ENCODE assay signal across 11 mouse cellular contexts in the genomic region with DNA sequence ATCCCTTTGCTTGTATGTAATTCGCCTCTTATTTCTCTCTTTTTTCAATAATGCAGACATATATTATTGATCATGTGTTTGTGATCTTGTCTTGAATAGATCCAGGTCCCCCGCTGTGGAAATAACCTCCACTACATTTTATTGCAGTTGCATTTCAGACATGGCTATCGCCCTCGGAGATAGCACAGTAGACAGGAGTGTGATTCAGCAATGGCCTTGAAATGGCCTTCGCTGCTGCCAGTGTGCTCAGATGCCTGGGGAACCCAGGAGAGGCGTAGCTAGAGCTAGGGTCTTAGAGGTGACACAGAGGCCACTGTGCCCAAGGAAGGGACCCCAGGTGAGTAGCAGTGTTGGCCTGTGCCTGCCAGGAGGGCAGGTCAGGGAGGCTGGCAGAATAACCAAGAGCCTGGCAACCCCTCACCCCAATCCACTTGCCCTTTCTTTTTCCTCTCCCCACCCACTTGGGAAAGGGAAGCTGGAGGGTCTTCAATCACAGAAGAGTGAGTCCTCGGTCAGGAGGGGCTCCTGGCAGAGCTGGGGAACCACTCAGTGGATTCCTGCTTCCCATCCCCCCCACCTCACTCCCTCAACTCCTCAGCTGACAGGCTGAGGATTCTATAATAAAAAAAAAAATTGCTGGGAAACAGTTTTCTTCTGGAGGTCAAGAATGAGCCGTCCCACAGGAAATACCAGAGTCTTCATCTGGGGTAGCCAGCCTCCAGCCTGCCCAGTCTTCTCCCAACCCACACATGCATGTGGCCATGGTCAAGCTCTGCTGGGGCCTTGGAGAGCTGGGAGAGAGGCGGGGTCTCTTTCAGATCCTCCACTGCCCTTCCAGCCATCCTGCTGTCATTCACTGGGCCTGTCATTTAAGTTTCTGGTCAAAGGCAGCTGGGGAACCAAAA.
DNase-seq lines count a peak whose midpoint lies in the region; ATAC-seq and TF ChIP-seq lines count a peak whose summit lies in the region.
"Had no signal": no experiment of that assay in that cellular context is flagged by ENCODE, and none has a peak within 500 bp of the region (broad histone marks: within the 10 kb centered on the region; RNA-seq: fewer than 3 reads in every experiment).

No protein-coding gene starts in this region.

- peak; percentile 19; the same call in 1 of the 2 replicates for TF ChIP-seq POLR2A in embryonic fibroblast, embryonic 13.5 days (IDR thresholded peaks at IDR 0.05; ENCODE audit: low read depth, low read length)

- no peak overlapping the region for H3K9ac ChIP-seq in hindbrain, embryonic 15.5 days
- no peak overlapping the region for H3K9ac ChIP-seq in hindbrain, embryonic 14.5 days
- H3K9ac ChIP-seq in liver, embryonic 13.5 days, result no peak overlapping the region
- H3K9ac ChIP-seq: liver, embryonic 14.5 days had no signal

- H3K27ac ChIP-seq in hindbrain, embryonic 15.5 days (replicated peaks), result 0 out of 2 replicates have a peak overlapping the region, but pooled peaks have one; percentile 11
- no peak overlapping the region for H3K27ac ChIP-seq in hindbrain, embryonic 14.5 days
- H3K27ac ChIP-seq in embryonic fibroblast, embryonic 13.5 days (ENCODE audit: insufficient read depth, low read length), result peak overlapping the region; percentile 93
- H3K27ac ChIP-seq in liver, embryonic 13.5 days, result peak overlapping the region; percentile 40; the same call in 1 of the 2 replicates
- H3K27ac ChIP-seq: liver, embryonic 14.5 days had no signal

- no peak overlapping the region for H3K4me3 ChIP-seq in hindbrain, embryonic 15.5 days
- H3K4me3 ChIP-seq in hindbrain, embryonic 14.5 days (replicated peaks; ENCODE audit: low read length), result no peak overlapping the region
- no peak overlapping the region for H3K4me3 ChIP-seq in embryonic fibroblast, embryonic 13.5 days (ENCODE audit: insufficient read depth, low read length)
- H3K4me3 ChIP-seq in liver, embryonic 13.5 days (replicated peaks), result no peak overlapping the region
- H3K4me3 ChIP-seq: erythroblast, embryonic 14.5 days had no signal

- 0 out of 2 replicates have a peak, but pooled peaks cover 11% of the 10 kb centered on the region for H3K4me1 ChIP-seq in hindbrain, embryonic 15.5 days (replicated peaks)
- peaks cover 10% of the 10 kb centered on the region for H3K4me1 ChIP-seq in hindbrain, embryonic 14.5 days (replicated peaks; ENCODE audit: control insufficient read depth, insufficient read depth, low read length)
- H3K4me1 ChIP-seq in embryonic fibroblast, embryonic 13.5 days (ENCODE audit: control insufficient read depth, insufficient read depth, low read length), result peaks cover 20% of the 10 kb centered on the region
- H3K4me1 ChIP-seq in liver, embryonic 13.5 days (replicated peaks), result peaks cover 34% of the 10 kb centered on the region

- no peaks in the 10 kb centered on the region for H3K36me3 ChIP-seq in hindbrain, embryonic 15.5 days
- H3K36me3 ChIP-seq in hindbrain, embryonic 14.5 days (replicated peaks; ENCODE audit: control insufficient read depth, insufficient read depth), result no peaks in the 10 kb centered on the region
- no peaks in the 10 kb centered on the region for H3K36me3 ChIP-seq in liver, embryonic 13.5 days

- WGBS in hindbrain, embryonic 15.5 days, result 76% methylated on average over 9 of the region's 9 CpGs
- WGBS in hindbrain, embryonic 14.5 days, result 82% methylated on average over 9 of the region's 9 CpGs
- WGBS in liver, embryonic 13.5 days (ENCODE audit: insufficient replicate concordance), result 61% methylated on average over 9 of the region's 9 CpGs

- TF ChIP-seq CTCF in embryonic fibroblast, embryonic 13.5 days (IDR thresholded peaks at IDR 0.05; ENCODE audit: borderline replicate concordance, insufficient read depth, low read length), result no peak

- ATAC-seq in hindbrain, embryonic 15.5 days (ENCODE audit: low FRiP score, low read depth), result no peak
- no peak for ATAC-seq in hindbrain, embryonic 14.5 days (ENCODE audit: low FRiP score)
- no peak for ATAC-seq in liver, embryonic 13.5 days (ENCODE audit: low read depth)
- no peak for ATAC-seq in erythroid progenitor cell, adult 5-6 weeks (replicated peaks; ENCODE audit: low FRiP score, poor library complexity, severe bottlenecking)
- ATAC-seq: inflammation-experienced regulatory T-cells, adult 6 months had no signal

- H3K4me2 ChIP-seq in hindbrain, embryonic 15.5 days, result no peak overlapping the region
- no peak overlapping the region for H3K4me2 ChIP-seq in hindbrain, embryonic 14.5 days (replicated peaks)
- H3K4me2 ChIP-seq in liver, embryonic 13.5 days, result no peak overlapping the region

- no peak for DNase-seq in hindbrain, embryonic 14.5 days (ENCODE audit: low spot score)
- DNase-seq in adrenal gland, postnatal 10 days, result peak; percentile 64
- DNase-seq in liver, embryonic 13.5 days, result no peak
- DNase-seq in cerebellum, adult 11 months, result no peak
- DNase-seq in spleen, postnatal 10 days (ENCODE audit: low spot score in 2 of 2), result no peak

- no peaks in the 10 kb centered on the region for H3K9me3 ChIP-seq in hindbrain, embryonic 15.5 days
- no peaks in the 10 kb centered on the region for H3K9me3 ChIP-seq in hindbrain, embryonic 14.5 days (ENCODE audit: control insufficient read depth, low read length)
- H3K9me3 ChIP-seq in liver, embryonic 13.5 days (replicated peaks), result no peaks in the 10 kb centered on the region

- no peaks in the 10 kb centered on the region for H3K27me3 ChIP-seq in hindbrain, embryonic 15.5 days
- no peaks in the 10 kb centered on the region for H3K27me3 ChIP-seq in hindbrain, embryonic 14.5 days (ENCODE audit: control insufficient read depth, insufficient read depth, low read length)
- H3K27me3 ChIP-seq in liver, embryonic 13.5 days, result 0 out of 2 replicates have a peak, but pooled peaks cover 5% of the 10 kb centered on the region
